ENCODE assay signal across 12 mouse cellular contexts in the genomic region with DNA sequence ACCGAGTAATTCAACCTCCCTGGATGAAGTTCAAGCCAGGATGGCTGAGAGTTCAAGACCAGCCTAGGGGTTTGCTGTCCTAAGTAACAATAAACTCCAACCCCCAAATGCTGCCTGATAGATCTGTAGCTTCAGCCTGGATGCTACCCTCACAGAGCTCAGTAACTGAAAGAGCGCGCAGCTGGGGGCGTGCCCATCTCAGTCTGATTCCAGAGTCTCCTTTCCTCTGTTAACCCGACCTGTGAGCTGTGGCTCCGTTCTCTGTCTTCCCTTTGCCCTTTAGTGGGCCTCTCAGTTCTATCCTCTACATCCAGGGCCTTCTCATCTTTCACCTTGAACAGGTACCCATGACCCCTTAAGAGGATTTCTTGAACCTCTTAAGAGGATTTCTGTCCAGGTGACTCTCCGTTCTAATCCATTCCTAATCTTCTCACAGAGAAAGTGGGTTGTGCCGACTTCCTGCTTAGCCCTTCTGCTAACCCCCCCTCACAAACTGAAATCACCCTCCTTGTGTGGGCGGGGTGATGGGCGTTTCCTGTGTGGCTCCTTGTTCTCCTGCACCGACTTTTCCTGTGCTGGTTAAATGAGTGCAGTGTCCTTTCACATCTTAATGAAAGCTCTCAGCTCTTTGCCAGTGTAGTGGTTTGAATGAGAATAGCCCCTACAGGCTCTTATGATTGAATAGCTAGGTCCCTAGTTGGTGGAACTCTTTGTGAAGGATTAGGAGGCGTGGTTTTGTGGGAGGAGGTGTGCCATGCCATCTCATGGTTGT. TPM values are rescaled to one million over a fixed set of nuclear protein-coding genes. Genes with fewer than 3 reads are reported as not detected.
DNase-seq lines count a peak whose midpoint lies in the region; ATAC-seq lines count a peak whose summit lies in the region.
"Had no signal": no experiment of that assay in that cellular context is flagged by ENCODE, and none has a peak within 500 bp of the region (broad histone marks: within the 10 kb centered on the region; RNA-seq: fewer than 3 reads in every experiment).

No protein-coding gene starts in this region.

- ATAC-seq in inflammation-experienced regulatory T-cells, adult 6 months: peak; percentile 80
- no peak for ATAC-seq in hindbrain, embryonic 14.5 days (ENCODE audit: low FRiP score)
- ATAC-seq: midbrain, embryonic 16.5 days had no signal

- no peaks in the 10 kb centered on the region for H3K27me3 ChIP-seq in hindbrain, embryonic 14.5 days (ENCODE audit: control insufficient read depth, insufficient read depth, low read length)
- H3K27me3 ChIP-seq: limb, embryonic 12.5 days had no signal

- H3K9ac ChIP-seq in hindbrain, embryonic 14.5 days: no peak overlapping the region
- H3K9ac ChIP-seq: limb, embryonic 12.5 days had no signal

- H3K36me3 ChIP-seq in hindbrain, embryonic 14.5 days (replicated peaks; ENCODE audit: control insufficient read depth, insufficient read depth): no peaks in the 10 kb centered on the region
- H3K36me3 ChIP-seq: limb, embryonic 12.5 days had no signal

- DNase-seq in spleen, postnatal 36 days (ENCODE audit: low spot score in 2 of 2): peak; percentile 29 to 40
- no peak for DNase-seq in spleen, adult 12 weeks (ENCODE audit: low spot score)
- peak; percentile 80 for DNase-seq in naive thymus-derived CD4-positive, alpha-beta T cell, adult 2 months (ENCODE audit: low read depth)
- DNase-seq in gastrocnemius, adult 18-20 months (ENCODE audit: low spot score): no peak
- no peak for DNase-seq in adrenal gland, adult 18-20 months (ENCODE audit: low spot score in 2 of 2)
- DNase-seq in urinary bladder, adult 2 months (ENCODE audit: low spot score): no peak
- DNase-seq in hindbrain, embryonic 14.5 days (ENCODE audit: low spot score): no peak
- DNase-seq: cerebellum, adult 11-12 months; lung, postnatal 4 days had no signal

- WGBS in hindbrain, embryonic 14.5 days: 70% methylated on average over 12 of the region's 12 CpGs

- peaks cover 5% of the 10 kb centered on the region; the same call in 1 of the 2 replicates for H3K4me1 ChIP-seq in hindbrain, embryonic 14.5 days (replicated peaks; ENCODE audit: control insufficient read depth, insufficient read depth, low read length)
- H3K4me1 ChIP-seq: limb, embryonic 12.5 days had no signal

- H3K4me3 ChIP-seq in hindbrain, embryonic 14.5 days (replicated peaks; ENCODE audit: low read length): no peak overlapping the region
- H3K4me3 ChIP-seq: limb, embryonic 12.5 days had no signal

- no peak overlapping the region for H3K27ac ChIP-seq in hindbrain, embryonic 14.5 days
- H3K27ac ChIP-seq: limb, embryonic 12.5 days had no signal

- no peaks in the 10 kb centered on the region for H3K9me3 ChIP-seq in hindbrain, embryonic 14.5 days (ENCODE audit: control insufficient read depth, low read length)
- H3K9me3 ChIP-seq: limb, embryonic 12.5 days had no signal

- no peak overlapping the region for H3K4me2 ChIP-seq in hindbrain, embryonic 14.5 days (replicated peaks)
- H3K4me2 ChIP-seq: limb, embryonic 12.5 days had no signal

RNA-seq across cellular contexts. Expression of gene Syde2, which starts 51.6 kb away (rescaled TPM):
- under 1 TPM in 1 of 3 experiments, not detected in 2; 0.13 TPM for polyA plus RNA-seq in inflammation-experienced regulatory T-cells, adult 6 months (2017; shearing (Covaris generic))
- total RNA-seq in gastrocnemius, adult 18-20 months (2021): under 1 TPM; 0.73 to 0.93 TPM
- total RNA-seq in adrenal gland, adult 18-20 months (2021): 1 to 10 TPM; 4.4 to 5.1 TPM
- polyA plus RNA-seq in urinary bladder, adult 2 months (2012; rRNA removed): 9.9 and 10.9 TPM in 2 replicates
- polyA plus RNA-seq in hindbrain, embryonic 14.5 days (2014; fragmentation: Nextera tagmentation; extraction: Ambion mirVana): 0.41 and 0.81 TPM in 2 replicates

Comparison
In these comparisons a context has a peak if more than half of its experiments do, and no peak if none do; other contexts are left out.
1. DNase-seq: peak in spleen, postnatal 36 days (2 of 2) and naive thymus-derived CD4-positive, alpha-beta T cell, adult 2 months (single experiment); none in spleen, adult 12 weeks (single experiment), gastrocnemius, adult 18-20 months (single experiment), adrenal gland, adult 18-20 months (0 of 2), urinary bladder, adult 2 months (single experiment) and hindbrain, embryonic 14.5 days (single experiment).